Comparison of ENCODE assay signal across 22 mouse cellular contexts in genomic region chr7:31056448-31056847, GRCm38 (mm10). TPM values are rescaled to one million over a fixed set of nuclear protein-coding genes. Genes with fewer than 3 reads are reported as not detected.
DNase-seq lines count a peak whose midpoint lies in the region; ATAC-seq lines count a peak whose summit lies in the region.
"Had no signal": no experiment of that assay in that cellular context is flagged by ENCODE, and none has a peak within 500 bp of the region (broad histone marks: within the 10 kb centered on the region; RNA-seq: fewer than 3 reads in every experiment).

No protein-coding gene starts in this region.

- no peaks in the 10 kb centered on the region for H3K36me3 ChIP-seq in heart, embryonic 12.5 days
- no peaks in the 10 kb centered on the region for H3K36me3 ChIP-seq in liver, embryonic 13.5 days
- H3K36me3 ChIP-seq: embryonic facial prominence, embryonic 12.5 days had no signal

- H3K27ac ChIP-seq in heart, embryonic 12.5 days (ENCODE audit: poor library complexity, severe bottlenecking), result 0 out of 2 replicates have a peak overlapping the region, but pooled peaks have one; percentile 34
- H3K27ac ChIP-seq in brown adipose tissue, adult 24 weeks (replicated peaks; ENCODE audit: low read depth, low read length), result peak overlapping the region; percentile 71
- peak overlapping the region; percentile 71 for H3K27ac ChIP-seq in liver, embryonic 13.5 days
- H3K27ac ChIP-seq: embryonic facial prominence, embryonic 12.5 days; hindbrain, postnatal 0 days had no signal

- H3K9ac ChIP-seq in heart, embryonic 12.5 days, result no peak overlapping the region
- no peak overlapping the region for H3K9ac ChIP-seq in liver, embryonic 13.5 days
- H3K9ac ChIP-seq: embryonic facial prominence, embryonic 12.5 days; forebrain, postnatal 0 days had no signal

- whole genome bisulfite sequencing in heart, embryonic 12.5 days, result 72% methylated on average over 7 of the region's 7 CpGs
- WGBS in liver, embryonic 13.5 days (ENCODE audit: insufficient replicate concordance), result 59% methylated on average over 7 of the region's 7 CpGs

- intact Hi-C loops in heart, postnatal 36 days (cut with DNase I), result no loop called here

- no peak for ATAC-seq in heart, embryonic 12.5 days (ENCODE audit: insufficient number of reproducible peaks, low FRiP score)
- no peak for ATAC-seq in liver, embryonic 13.5 days (ENCODE audit: low read depth)
- ATAC-seq: CD4-positive, CD25-positive, alpha-beta regulatory T cell, adult 4 months; forebrain, postnatal 0 days; hindbrain, postnatal 0 days; intestine, embryonic 16.5 days had no signal

- H3K4me3 ChIP-seq in heart, embryonic 12.5 days, result no peak overlapping the region
- H3K4me3 ChIP-seq in brown adipose tissue, adult 24 weeks (ENCODE audit: insufficient read depth, low read depth, low read length), result no peak overlapping the region
- H3K4me3 ChIP-seq in liver, embryonic 13.5 days (replicated peaks), result no peak overlapping the region
- H3K4me3 ChIP-seq: embryonic facial prominence, embryonic 12.5 days; layer of hippocampus, adult 2 months had no signal

- peak; percentile 20 for DNase-seq in cerebellum, adult 9-10 months
- no peak for DNase-seq in cerebellum, postnatal 36 days
- DNase-seq in heart, postnatal 36 days, result no peak
- no peak for DNase-seq in liver, embryonic 13.5 days
- DNase-seq in retina, embryonic 14.5 days (ENCODE audit: low spot score), result no peak
- no peak for DNase-seq in thymus, adult 18-20 months
- DNase-seq: cerebellum, adult 11-12 months; cerebellum, postnatal 14 days; forebrain, postnatal 0 days; lung, adult 18-20 months; thymus, postnatal 4 days had no signal

- H3K4me2 ChIP-seq in heart, embryonic 12.5 days, result no peak overlapping the region
- no peak overlapping the region for H3K4me2 ChIP-seq in liver, embryonic 13.5 days
- H3K4me2 ChIP-seq: midbrain, embryonic 11.5 days had no signal

- H3K4me1 ChIP-seq in heart, embryonic 12.5 days (replicated peaks), result peaks cover 51% of the 10 kb centered on the region
- 0 out of 2 replicates have a peak, but pooled peaks cover 2% of the 10 kb centered on the region for H3K4me1 ChIP-seq in brown adipose tissue, adult 24 weeks (ENCODE audit: control insufficient read depth, insufficient read depth, insufficient read length, low read length)
- H3K4me1 ChIP-seq in liver, embryonic 13.5 days (replicated peaks), result peaks cover 33% of the 10 kb centered on the region

- H3K27me3 ChIP-seq in heart, embryonic 12.5 days (replicated peaks), result peaks cover 11% of the 10 kb centered on the region
- peaks cover 27% of the 10 kb centered on the region for H3K27me3 ChIP-seq in liver, embryonic 13.5 days

- H3K9me3 ChIP-seq in heart, embryonic 12.5 days (replicated peaks), result no peaks in the 10 kb centered on the region
- no peaks in the 10 kb centered on the region for H3K9me3 ChIP-seq in liver, embryonic 13.5 days (replicated peaks)
- H3K9me3 ChIP-seq: embryonic facial prominence, embryonic 12.5 days had no signal

RNA-seq across cellular contexts. Expression of gene Fxyd1, which starts 0.6 kb away (rescaled TPM):
- polyA plus RNA-seq in heart, embryonic 12.5 days (2016; fragmentation: Nextera tagmentation; extraction: Ambion mirVana), result 927 and 934 TPM in 2 replicates
- 100 to 1,000 TPM; 863 to 996 TPM for total RNA-seq in heart, postnatal 36 days (2021)
- 346 TPM in 2 replicates for polyA plus RNA-seq in brown adipose tissue, adult 24 weeks (2012; ENCODE audit: insufficient read depth, insufficient read length, missing spikeins)
- 41.1 and 44.2 TPM in 2 replicates for polyA plus RNA-seq in liver, embryonic 13.5 days (2015; fragmentation: Nextera tagmentation; extraction: Ambion mirVana)
- polyA plus RNA-seq: CD4-positive, CD25-positive, alpha-beta regulatory T cell, adult 4 months had no signal

RNA-seq across cellular contexts. Expression of gene Lgi4, which starts 2.7 kb away (rescaled TPM):
- 0.14 TPM in 1 of 2 replicates, not detected in the other for polyA plus RNA-seq in heart, embryonic 12.5 days (2016; fragmentation: Nextera tagmentation; extraction: Ambion mirVana)
- total RNA-seq in heart, postnatal 36 days (2021), result 1 to 10 TPM; 3.6 to 5.2 TPM
- polyA plus RNA-seq in brown adipose tissue, adult 24 weeks (2012; ENCODE audit: insufficient read depth, insufficient read length, missing spikeins), result 3.0 and 3.2 TPM in 2 replicates
- 0.07 and 0.13 TPM in 2 replicates for polyA plus RNA-seq in liver, embryonic 13.5 days (2015; fragmentation: Nextera tagmentation; extraction: Ambion mirVana)
- polyA plus RNA-seq: CD4-positive, CD25-positive, alpha-beta regulatory T cell, adult 4 months; neural tube, embryonic 14.5 days had no signal

RNA-seq across cellular contexts. Expression of gene Fxyd7, which starts 5.2 kb away (rescaled TPM):
- 1.4 and 1.7 TPM in 2 replicates for polyA plus RNA-seq in heart, embryonic 12.5 days (2016; fragmentation: Nextera tagmentation; extraction: Ambion mirVana)
- total RNA-seq in heart, postnatal 36 days (2021), result 1 to 10 TPM in 1 of 2 experiments, under 1 TPM in 1; 0.41 to 1.1 TPM
- polyA plus RNA-seq in brown adipose tissue, adult 24 weeks (2012; ENCODE audit: insufficient read depth, insufficient read length, missing spikeins), result 1.9 and 2.3 TPM in 2 replicates
- 0.17 and 0.47 TPM in 2 replicates for polyA plus RNA-seq in liver, embryonic 13.5 days (2015; fragmentation: Nextera tagmentation; extraction: Ambion mirVana)
- polyA plus RNA-seq: CD4-positive, CD25-positive, alpha-beta regulatory T cell, adult 4 months had no signal

RNA-seq across cellular contexts. Expression of gene Fxyd5, which starts 14.2 kb away (rescaled TPM):
- polyA plus RNA-seq in heart, embryonic 12.5 days (2016; fragmentation: Nextera tagmentation; extraction: Ambion mirVana), result 34.8 and 37.3 TPM in 2 replicates
- 10 to 100 TPM; 29.3 to 30.8 TPM for total RNA-seq in heart, postnatal 36 days (2021)
- 26.7 and 30.8 TPM in 2 replicates for polyA plus RNA-seq in brown adipose tissue, adult 24 weeks (2012; ENCODE audit: insufficient read depth, insufficient read length, missing spikeins)
- 17.3 and 19.2 TPM in 2 replicates for polyA plus RNA-seq in liver, embryonic 13.5 days (2015; fragmentation: Nextera tagmentation; extraction: Ambion mirVana)

RNA-seq across cellular contexts. Expression of gene Fxyd3, which starts 20.1 kb away (rescaled TPM):
- polyA plus RNA-seq in heart, embryonic 12.5 days (2016; fragmentation: Nextera tagmentation; extraction: Ambion mirVana), result 0.15 and 0.23 TPM in 2 replicates
- total RNA-seq in heart, postnatal 36 days (2021), result 1 to 10 TPM; 1.1 to 2.3 TPM
- polyA plus RNA-seq in brown adipose tissue, adult 24 weeks (2012; ENCODE audit: insufficient read depth, insufficient read length, missing spikeins), result not detected in 2 replicates
- 0.52 and 1.1 TPM in 2 replicates for polyA plus RNA-seq in liver, embryonic 13.5 days (2015; fragmentation: Nextera tagmentation; extraction: Ambion mirVana)
- total RNA-seq: forebrain, postnatal 0 days; hindbrain, postnatal 0 days; layer of hippocampus, postnatal 25 days had no signal
- polyA plus RNA-seq: forebrain, postnatal 0 days; midbrain, postnatal 0 days; neural tube, embryonic 14.5 days had no signal
